In genomic region chr16:30769467-30769866, GRCm38 (mm10) we compare ENCODE assay signal across 16 mouse cellular contexts.
A peak's percentile ranks its signal among the peaks of the same experiment; 100 is the strongest.
DNase-seq lines count a peak whose midpoint lies in the region; ATAC-seq and TF ChIP-seq lines count a peak whose summit lies in the region.
"Had no signal": no experiment of that assay in that cellular context is flagged by ENCODE, and none has a peak within 500 bp of the region (broad histone marks: within the 10 kb centered on the region; RNA-seq: fewer than 3 reads in every experiment).

No protein-coding gene starts in this region.

- no peak for TF ChIP-seq RAD21 in CH12.LX (IDR thresholded peaks at IDR 0.05; ENCODE audit: low read depth, low read length)

- dilution Hi-C loops in CH12.LX (cut with MboI; ENCODE audit: extremely low pct_ligation_motif_present, extremely low pct_unique_long_range_greater_than_20kb, low sequenced_read_pairs) = no loop called here

- H3K9ac ChIP-seq in heart, postnatal 0 days (replicated peaks; ENCODE audit: low read depth, low read length) = no peak overlapping the region
- H3K9ac ChIP-seq in CH12.LX (ENCODE audit: insufficient read depth, low read depth) = no peak overlapping the region
- H3K9ac ChIP-seq in embryonic facial prominence, embryonic 12.5 days = no peak overlapping the region
- H3K9ac ChIP-seq: embryonic facial prominence, embryonic 13.5 days; forebrain, embryonic 12.5 days; hindbrain, embryonic 13.5 days; liver, embryonic 13.5 days; midbrain, embryonic 13.5 days; neural tube, embryonic 13.5 days had no signal

- H3K4me1 ChIP-seq in heart, postnatal 0 days (ENCODE audit: control insufficient read depth, insufficient read depth) = peaks cover 15% of the 10 kb centered on the region
- peaks cover 16 to 35% of the 10 kb centered on the region in 2 experiments; a peak in 3 of 4 replicates for H3K4me1 ChIP-seq in CH12.LX (ENCODE audit: control insufficient read depth in 1 of 2, insufficient read depth in 2 of 2)
- H3K4me1 ChIP-seq in embryonic facial prominence, embryonic 12.5 days = peaks cover 30% of the 10 kb centered on the region

- peak overlapping the region; percentile 56 for H3K27ac ChIP-seq in heart, postnatal 0 days (ENCODE audit: low read depth)
- no peak overlapping the region for H3K27ac ChIP-seq in CH12.LX (ENCODE audit: insufficient read depth, low read depth)
- H3K27ac ChIP-seq in embryonic facial prominence, embryonic 12.5 days = 0 out of 2 replicates have a peak overlapping the region, but pooled peaks have one; percentile 43
- H3K27ac ChIP-seq: embryonic facial prominence, embryonic 13.5 days; forebrain, embryonic 12.5 days; liver, embryonic 13.5 days; midbrain, embryonic 13.5 days; neural tube, embryonic 13.5 days had no signal

- ATAC-seq in heart, postnatal 0 days (ENCODE audit: insufficient read depth, low read depth) = no peak
- no peak for ATAC-seq in embryonic facial prominence, embryonic 12.5 days (ENCODE audit: insufficient number of reproducible peaks, insufficient read depth, low FRiP score, low TSS enrichment)
- ATAC-seq: midbrain, embryonic 13.5 days had no signal

- H3K27me3 ChIP-seq in heart, postnatal 0 days (ENCODE audit: control insufficient read depth, insufficient read depth, low read length) = no peaks in the 10 kb centered on the region
- H3K27me3 ChIP-seq in CH12.LX (replicated peaks) = no peaks in the 10 kb centered on the region
- H3K27me3 ChIP-seq in embryonic facial prominence, embryonic 12.5 days = no peaks in the 10 kb centered on the region
- H3K27me3 ChIP-seq: embryonic facial prominence, embryonic 13.5 days; forebrain, embryonic 12.5 days; liver, embryonic 13.5 days; midbrain, embryonic 13.5 days; neural tube, embryonic 13.5 days had no signal

- no peak overlapping the region for H3K4me3 ChIP-seq in heart, postnatal 0 days (ENCODE audit: low read depth, low read length)
- H3K4me3 ChIP-seq in CH12.LX (replicated peaks in 1 of 3; ENCODE audit: low read depth in 2 of 3, low read length in 2 of 3, poor library complexity in 1 of 3) = no peak overlapping the region
- no peak overlapping the region for H3K4me3 ChIP-seq in embryonic facial prominence, embryonic 12.5 days
- H3K4me3 ChIP-seq: embryonic facial prominence, embryonic 13.5 days; forebrain, embryonic 12.5 days; hindbrain, embryonic 13.5 days; liver, embryonic 13.5 days; midbrain, embryonic 13.5 days; neural tube, embryonic 13.5 days had no signal

- WGBS in heart, postnatal 0 days = 11% methylated on average over 11 of the region's 11 CpGs
- WGBS in embryonic facial prominence, embryonic 12.5 days = 15% methylated on average over 11 of the region's 11 CpGs

- H3K9me3 ChIP-seq in heart, postnatal 0 days (replicated peaks; ENCODE audit: control insufficient read depth, low read length) = no peaks in the 10 kb centered on the region
- no peaks in the 10 kb centered on the region for H3K9me3 ChIP-seq in CH12.LX (replicated peaks; ENCODE audit: low read length)
- no peaks in the 10 kb centered on the region for H3K9me3 ChIP-seq in embryonic facial prominence, embryonic 12.5 days
- H3K9me3 ChIP-seq: embryonic facial prominence, embryonic 13.5 days; forebrain, embryonic 12.5 days; G1E; hindbrain, embryonic 13.5 days; liver, embryonic 13.5 days; midbrain, embryonic 13.5 days; neural tube, embryonic 13.5 days had no signal

- no peaks in the 10 kb centered on the region for H3K36me3 ChIP-seq in heart, postnatal 0 days (replicated peaks; ENCODE audit: control insufficient read depth, insufficient read depth, low read length)
- no peaks in the 10 kb centered on the region for H3K36me3 ChIP-seq in CH12.LX (replicated peaks in 1 of 2; ENCODE audit: control insufficient read depth in 1 of 2, insufficient read depth in 1 of 2, low read length in 1 of 2)
- H3K36me3 ChIP-seq in embryonic facial prominence, embryonic 12.5 days = no peaks in the 10 kb centered on the region
- H3K36me3 ChIP-seq: embryonic facial prominence, embryonic 13.5 days; forebrain, embryonic 12.5 days; G1E; hindbrain, embryonic 13.5 days; liver, embryonic 13.5 days; midbrain, embryonic 13.5 days; neural tube, embryonic 13.5 days had no signal

- no peak for TF ChIP-seq EP300 in heart, postnatal 0 days (IDR thresholded peaks at IDR 0.05; ENCODE audit: low read depth)
- no peak for TF ChIP-seq EP300 in CH12.LX (IDR thresholded peaks at IDR 0.05; ENCODE audit: low read length)

- peak; percentile 34; the same call in 1 of the 2 replicates for TF ChIP-seq POLR2A in CH12.LX (IDR thresholded peaks at IDR 0.05; ENCODE audit: low read depth, low read length)

- H3K79me2 ChIP-seq in CH12.LX (replicated peaks; ENCODE audit: control insufficient read depth, extremely low read depth, insufficient read depth, poor library complexity, severe bottlenecking) = no peaks in the 10 kb centered on the region

- H3K4me2 ChIP-seq in heart, postnatal 0 days (ENCODE audit: low read depth, low read length) = no peak overlapping the region
- peak overlapping the region; percentile 53 for H3K4me2 ChIP-seq in CH12.LX (ENCODE audit: insufficient read depth, low read depth, poor library complexity, severe bottlenecking)
- no peak overlapping the region for H3K4me2 ChIP-seq in embryonic facial prominence, embryonic 12.5 days (replicated peaks)
- H3K4me2 ChIP-seq: embryonic facial prominence, embryonic 13.5 days; forebrain, embryonic 12.5 days; hindbrain, embryonic 13.5 days; liver, embryonic 13.5 days; midbrain, embryonic 13.5 days; neural tube, embryonic 13.5 days had no signal

- no peak for DNase-seq in heart, postnatal 0 days (ENCODE audit: low spot score)
- no peak for DNase-seq in heart, adult 11 months
- DNase-seq in CH12.LX (ENCODE audit: extremely low read depth) = peak; percentile 42
- peak; percentile 28 for DNase-seq in thymus, postnatal 25 days
- no peak for DNase-seq in urinary bladder, postnatal 14 days (ENCODE audit: low spot score)
- DNase-seq in ovary, postnatal 36 days (ENCODE audit: low spot score) = no peak
- DNase-seq: cerebellum, adult 2 months; liver, embryonic 13.5 days; lung, postnatal 14 days had no signal

- in situ Hi-C loops in CH12.LX (cut with MboI; ENCODE audit: low pct_ligation_motif_present, low pct_unique_long_range_greater_than_20kb, low sequenced_read_pairs) = no loop called here

- TF ChIP-seq CTCF in heart, postnatal 0 days (IDR thresholded peaks at IDR 0.05; ENCODE audit: low read depth) = no peak
- TF ChIP-seq CTCF in CH12.LX (conservative IDR thresholded peaks at IDR 0.05 in 1 of 2, IDR thresholded peaks at IDR 0.05 in 1 of 2; ENCODE audit: low read depth in 2 of 2, low read length in 2 of 2) = no peak

TF ChIP-seq in CH12.LX, 34 proteins besides CTCF, POLR2A, EP300 and RAD21:
- no peak for TF ChIP-seq MEF2A (IDR thresholded peaks at IDR 0.05; ENCODE audit: borderline replicate concordance, low read depth, low read length)
- TF ChIP-seq HCFC1 (IDR thresholded peaks at IDR 0.05; ENCODE audit: low read depth, low read length) = no peak
- TF ChIP-seq TBP (conservative IDR thresholded peaks at IDR 0.05; ENCODE audit: low read depth, low read length) = 0 out of 2 replicates have a peak, but pooled peaks have one; percentile 13
- TF ChIP-seq ZNF384 (IDR thresholded peaks at IDR 0.05; ENCODE audit: low read depth, low read length) = peak; percentile 91
- 0 out of 2 replicates have a peak, but pooled peaks have one; percentile 11 for TF ChIP-seq SIN3A (IDR thresholded peaks at IDR 0.05; ENCODE audit: low read length)
- 0 out of 2 replicates have a peak, but pooled peaks have one; percentile 10 for TF ChIP-seq SMC3 (IDR thresholded peaks at IDR 0.05; ENCODE audit: low read depth, low read length)

Comparison
In these comparisons a context has a peak if more than half of its experiments do, and no peak if none do; other contexts are left out.
1. DNase-seq: peak in CH12.LX (single experiment) and thymus, postnatal 25 days (single experiment); none in heart, postnatal 0 days (single experiment), heart, adult 11 months (single experiment), urinary bladder, postnatal 14 days (single experiment) and ovary, postnatal 36 days (single experiment).